Mouse (Mus musculus): ENCODE data around the gene Notch2. TPM values are rescaled to one million over a fixed set of nuclear protein-coding genes. Genes with fewer than 3 reads are reported as not detected.
"Not testable (repeated sequence)": the region's sequence is repeated elsewhere in the genome, so short reads cannot be mapped to it uniquely, and the experiment has no call there.

Notch2 gene
- polyA plus RNA-seq, 1 experiment = 49.4 TPM

DNA sequence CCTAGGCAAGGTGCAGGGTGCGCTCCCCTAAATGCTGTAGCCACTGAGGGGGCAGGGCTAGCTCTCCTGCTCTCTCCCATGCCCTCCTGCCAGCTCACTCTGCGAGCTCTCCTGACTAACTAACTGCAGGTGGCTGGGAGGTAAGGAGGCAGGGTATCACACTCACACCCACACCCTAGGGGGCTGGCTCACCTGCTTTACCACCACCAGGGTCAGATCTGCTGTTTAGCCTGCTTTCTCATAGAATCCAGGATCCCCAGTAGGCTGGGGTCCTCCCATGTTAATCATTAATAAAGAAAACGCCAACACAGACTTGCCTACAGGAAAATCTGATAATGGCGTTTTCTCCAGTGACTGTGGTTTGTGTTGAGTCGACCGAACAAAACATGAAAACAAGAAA, 106.0 kb downstream of the Notch2 start:
- H3K27ac ChIP-seq (ENCODE audit: insufficient read depth, low read length) = no peak overlapping the region
- H3K4me3 ChIP-seq (ENCODE audit: insufficient read depth, low read length) = no peak overlapping the region
- TF ChIP-seq CTCF (IDR thresholded peaks at IDR 0.05; ENCODE audit: borderline replicate concordance, insufficient read depth, low read length) (no peak), POLR2A (IDR thresholded peaks at IDR 0.05; ENCODE audit: low read depth, low read length) (no peak)
- H3K4me1 ChIP-seq (ENCODE audit: control insufficient read depth, insufficient read depth, low read length) = no peaks in the 10 kb centered on the region

DNA sequence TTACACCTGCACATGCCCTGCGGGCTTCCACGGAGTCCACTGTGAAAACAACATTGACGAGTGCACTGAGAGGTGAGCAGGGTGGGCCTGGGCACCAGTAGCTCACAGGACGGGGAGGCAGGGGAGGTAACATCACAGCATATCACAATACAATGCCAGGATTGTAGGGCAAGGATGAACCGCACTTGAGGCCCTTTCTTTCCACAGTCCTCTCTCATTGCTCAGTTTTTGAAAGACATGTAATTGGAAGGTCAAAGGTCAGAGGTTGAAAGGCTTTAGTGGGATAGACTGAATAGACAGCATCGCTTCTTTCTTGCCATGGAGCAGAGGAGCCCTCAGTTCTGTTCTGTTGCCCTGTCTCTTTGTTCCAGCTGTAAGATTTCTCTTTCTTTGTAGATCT, 107.6 kb downstream of the Notch2 start:
- H3K4me1 ChIP-seq (ENCODE audit: control insufficient read depth, insufficient read depth, low read length) = no peaks in the 10 kb centered on the region
- TF ChIP-seq CTCF (IDR thresholded peaks at IDR 0.05; ENCODE audit: borderline replicate concordance, insufficient read depth, low read length) = no peak
- no peak for TF ChIP-seq POLR2A (IDR thresholded peaks at IDR 0.05; ENCODE audit: low read depth, low read length)
- H3K27ac ChIP-seq (ENCODE audit: insufficient read depth, low read length) = no peak overlapping the region
- no peak overlapping the region for H3K4me3 ChIP-seq (ENCODE audit: insufficient read depth, low read length)

DNA sequence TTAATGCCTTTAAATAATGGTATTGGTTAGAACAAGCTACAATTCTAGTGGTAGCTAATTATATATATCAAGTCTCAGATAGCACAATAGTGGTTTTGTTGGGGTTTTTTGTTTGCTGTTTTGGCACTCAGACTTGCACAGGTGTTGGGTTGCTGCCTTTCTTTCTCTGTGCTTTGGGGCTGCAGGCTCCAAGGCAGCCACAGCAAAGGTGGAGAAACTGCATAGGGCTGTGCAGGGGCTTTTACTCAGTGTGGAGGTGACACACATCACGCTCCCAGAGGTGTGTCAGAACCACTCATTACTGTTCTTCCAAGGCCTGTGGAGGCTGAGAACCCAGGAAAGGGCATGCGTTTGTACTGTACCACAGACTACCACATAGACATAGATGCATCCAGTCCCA, 114.4 kb downstream of the Notch2 start:
- TF ChIP-seq CTCF (IDR thresholded peaks at IDR 0.05; ENCODE audit: borderline replicate concordance, insufficient read depth, low read length) = no peak
- TF ChIP-seq POLR2A (IDR thresholded peaks at IDR 0.05; ENCODE audit: low read depth, low read length) = no peak
- H3K4me1 ChIP-seq (ENCODE audit: control insufficient read depth, insufficient read depth, low read length) = no peaks in the 10 kb centered on the region
- no peak overlapping the region for H3K27ac ChIP-seq (ENCODE audit: insufficient read depth, low read length)
- H3K4me3 ChIP-seq (ENCODE audit: insufficient read depth, low read length) = no peak overlapping the region

DNA sequence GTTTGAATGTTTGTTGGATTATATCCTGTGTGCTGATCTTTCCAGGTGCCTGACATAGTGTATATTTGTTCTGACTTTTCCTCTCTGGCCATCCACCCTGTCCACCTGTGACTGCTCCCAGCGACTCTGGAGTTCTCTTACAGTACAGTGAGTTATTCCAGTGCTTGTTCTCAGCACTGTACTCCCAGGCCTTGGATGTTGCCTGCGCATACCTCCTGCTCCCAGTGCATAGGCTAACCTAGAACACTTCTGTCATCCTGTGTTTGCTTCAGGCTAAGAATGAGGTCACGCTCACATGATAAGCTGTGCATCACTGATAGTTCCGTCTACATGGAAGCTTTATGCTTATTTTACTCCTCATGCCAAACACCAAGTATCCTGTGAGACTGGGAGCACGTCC, 115.4 kb downstream of the Notch2 start:
- Histone ChIP-seq H3K4me1 (ENCODE audit: control insufficient read depth, insufficient read depth, low read length) (no peaks in the 10 kb centered on the region), H3K4me3 (ENCODE audit: insufficient read depth, low read length) (no peak overlapping the region), H3K27ac (ENCODE audit: insufficient read depth, low read length) (no peak overlapping the region)
- no peak for TF ChIP-seq POLR2A (IDR thresholded peaks at IDR 0.05; ENCODE audit: low read depth, low read length)
- TF ChIP-seq CTCF (IDR thresholded peaks at IDR 0.05; ENCODE audit: borderline replicate concordance, insufficient read depth, low read length) = no peak

DNA sequence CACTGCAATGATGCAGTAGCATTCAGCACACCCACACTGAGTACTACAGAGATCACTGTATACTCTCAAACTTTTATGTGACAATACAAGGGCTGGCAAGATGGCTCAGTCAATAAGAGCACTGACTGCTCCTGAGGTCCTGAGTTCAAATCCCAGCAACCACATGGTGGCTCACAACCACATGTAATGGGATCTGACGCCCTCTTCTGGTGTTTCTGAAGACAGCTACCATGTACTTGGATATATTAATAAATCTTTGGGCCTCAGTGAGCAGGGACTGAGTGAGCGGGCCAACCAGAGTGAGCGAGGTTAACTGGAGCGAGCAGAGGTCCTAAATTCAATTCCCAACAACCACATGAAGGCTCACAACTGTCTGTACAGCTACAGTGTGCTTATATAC, 118.8 kb downstream of the Notch2 start:
- not testable (repeated sequence) for H3K27ac ChIP-seq (ENCODE audit: insufficient read depth, low read length); H3K4me1 ChIP-seq (ENCODE audit: control insufficient read depth, insufficient read depth, low read length); H3K4me3 ChIP-seq (ENCODE audit: insufficient read depth, low read length)

DNA sequence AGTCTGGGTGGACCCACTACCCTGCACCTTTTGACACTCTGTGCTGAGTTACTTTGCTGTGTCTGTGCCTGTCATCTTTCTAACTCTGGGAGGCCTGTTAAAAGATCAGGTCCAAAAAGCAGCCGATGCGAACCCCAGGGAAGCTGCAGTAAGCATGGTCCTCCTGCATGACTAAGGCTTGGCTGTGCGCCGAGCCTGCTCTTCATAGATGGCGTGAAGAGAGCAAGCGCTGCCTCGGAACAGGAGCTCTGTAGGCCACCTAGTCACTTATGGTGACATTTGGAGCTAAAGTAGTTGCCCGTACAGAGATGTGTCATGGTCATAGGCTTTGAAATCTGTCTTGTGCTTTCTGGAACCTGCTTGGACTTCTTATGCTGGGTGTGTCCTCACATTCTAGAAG, 119.3 kb downstream of the Notch2 start:
- no peaks in the 10 kb centered on the region for H3K4me1 ChIP-seq (ENCODE audit: control insufficient read depth, insufficient read depth, low read length)
- no peak overlapping the region for H3K27ac ChIP-seq (ENCODE audit: insufficient read depth, low read length)
- no peak overlapping the region for H3K4me3 ChIP-seq (ENCODE audit: insufficient read depth, low read length)
- no peak for TF ChIP-seq CTCF (IDR thresholded peaks at IDR 0.05; ENCODE audit: borderline replicate concordance, insufficient read depth, low read length)
- no peak for TF ChIP-seq POLR2A (IDR thresholded peaks at IDR 0.05; ENCODE audit: low read depth, low read length)

DNA sequence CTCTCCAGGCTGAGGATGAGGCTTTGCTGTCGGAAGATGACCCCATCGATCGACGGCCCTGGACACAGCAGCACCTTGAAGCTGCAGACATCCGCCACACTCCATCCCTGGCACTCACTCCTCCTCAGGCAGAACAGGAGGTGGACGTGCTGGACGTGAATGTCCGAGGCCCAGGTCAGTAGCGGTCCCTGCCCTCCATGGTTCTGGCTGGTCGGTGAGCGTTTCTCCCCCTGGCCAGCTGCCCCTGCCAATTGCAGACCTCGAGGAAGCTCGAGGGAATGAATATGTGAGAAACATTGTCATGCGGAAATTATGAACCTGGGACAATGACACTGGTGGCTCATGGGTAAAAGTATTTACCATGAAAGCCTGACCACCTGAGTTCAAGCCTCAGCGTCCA, 128.1 kb downstream of the Notch2 start:
- no peak overlapping the region for H3K4me3 ChIP-seq (ENCODE audit: insufficient read depth, low read length)
- TF ChIP-seq CTCF (IDR thresholded peaks at IDR 0.05; ENCODE audit: borderline replicate concordance, insufficient read depth, low read length) (no peak), POLR2A (IDR thresholded peaks at IDR 0.05; ENCODE audit: low read depth, low read length) (no peak)
- H3K27ac ChIP-seq (ENCODE audit: insufficient read depth, low read length) = no peak overlapping the region
- H3K4me1 ChIP-seq (ENCODE audit: control insufficient read depth, insufficient read depth, low read length) = no peaks in the 10 kb centered on the region

DNA sequence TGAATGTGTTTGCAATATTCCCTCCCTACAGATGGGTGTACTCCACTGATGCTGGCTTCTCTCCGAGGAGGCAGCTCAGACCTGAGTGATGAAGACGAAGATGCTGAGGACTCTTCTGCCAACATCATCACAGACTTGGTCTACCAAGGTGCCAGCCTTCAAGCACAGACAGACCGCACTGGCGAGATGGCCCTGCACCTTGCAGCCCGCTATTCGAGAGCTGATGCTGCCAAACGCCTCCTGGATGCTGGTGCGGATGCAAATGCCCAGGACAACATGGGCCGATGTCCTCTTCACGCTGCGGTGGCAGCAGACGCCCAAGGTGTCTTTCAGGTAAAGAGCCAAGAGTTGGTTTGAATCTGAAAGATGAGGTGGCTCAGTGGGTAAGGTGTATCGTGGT, 129.5 kb downstream of the Notch2 start:
- H3K27ac ChIP-seq (ENCODE audit: insufficient read depth, low read length) = no peak overlapping the region
- TF ChIP-seq POLR2A (IDR thresholded peaks at IDR 0.05; ENCODE audit: low read depth, low read length) = no peak
- TF ChIP-seq CTCF (IDR thresholded peaks at IDR 0.05; ENCODE audit: borderline replicate concordance, insufficient read depth, low read length) = no peak
- H3K4me1 ChIP-seq (ENCODE audit: control insufficient read depth, insufficient read depth, low read length) = no peaks in the 10 kb centered on the region
- H3K4me3 ChIP-seq (ENCODE audit: insufficient read depth, low read length) = no peak overlapping the region

DNA sequence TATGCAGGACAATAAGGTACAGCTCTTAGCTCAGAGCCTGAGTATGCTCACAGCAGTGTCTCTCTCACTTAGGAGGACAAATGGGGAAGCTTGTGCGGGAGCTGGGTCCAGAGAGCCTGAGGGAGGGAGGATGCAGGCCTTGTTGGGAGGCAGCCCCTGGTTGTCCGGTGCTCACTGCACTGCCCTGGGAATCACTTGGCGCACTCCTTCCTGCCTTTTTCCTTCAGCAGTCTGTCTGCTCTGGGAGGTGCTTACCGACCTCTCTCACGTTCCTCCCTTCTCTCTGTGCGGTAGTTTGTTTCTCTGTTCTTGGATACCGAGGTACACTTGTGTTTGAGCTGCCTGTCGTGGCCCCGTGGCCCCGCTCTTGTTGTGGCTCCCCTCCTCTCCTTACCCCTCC, 131.9 kb downstream of the Notch2 start:
- Histone ChIP-seq H3K27ac (ENCODE audit: insufficient read depth, low read length) (no peak overlapping the region), H3K4me1 (ENCODE audit: control insufficient read depth, insufficient read depth, low read length) (no peaks in the 10 kb centered on the region), H3K4me3 (ENCODE audit: insufficient read depth, low read length) (no peak overlapping the region)
- no peak for TF ChIP-seq POLR2A (IDR thresholded peaks at IDR 0.05; ENCODE audit: low read depth, low read length)
- TF ChIP-seq CTCF (IDR thresholded peaks at IDR 0.05; ENCODE audit: borderline replicate concordance, insufficient read depth, low read length) = no peak

DNA sequence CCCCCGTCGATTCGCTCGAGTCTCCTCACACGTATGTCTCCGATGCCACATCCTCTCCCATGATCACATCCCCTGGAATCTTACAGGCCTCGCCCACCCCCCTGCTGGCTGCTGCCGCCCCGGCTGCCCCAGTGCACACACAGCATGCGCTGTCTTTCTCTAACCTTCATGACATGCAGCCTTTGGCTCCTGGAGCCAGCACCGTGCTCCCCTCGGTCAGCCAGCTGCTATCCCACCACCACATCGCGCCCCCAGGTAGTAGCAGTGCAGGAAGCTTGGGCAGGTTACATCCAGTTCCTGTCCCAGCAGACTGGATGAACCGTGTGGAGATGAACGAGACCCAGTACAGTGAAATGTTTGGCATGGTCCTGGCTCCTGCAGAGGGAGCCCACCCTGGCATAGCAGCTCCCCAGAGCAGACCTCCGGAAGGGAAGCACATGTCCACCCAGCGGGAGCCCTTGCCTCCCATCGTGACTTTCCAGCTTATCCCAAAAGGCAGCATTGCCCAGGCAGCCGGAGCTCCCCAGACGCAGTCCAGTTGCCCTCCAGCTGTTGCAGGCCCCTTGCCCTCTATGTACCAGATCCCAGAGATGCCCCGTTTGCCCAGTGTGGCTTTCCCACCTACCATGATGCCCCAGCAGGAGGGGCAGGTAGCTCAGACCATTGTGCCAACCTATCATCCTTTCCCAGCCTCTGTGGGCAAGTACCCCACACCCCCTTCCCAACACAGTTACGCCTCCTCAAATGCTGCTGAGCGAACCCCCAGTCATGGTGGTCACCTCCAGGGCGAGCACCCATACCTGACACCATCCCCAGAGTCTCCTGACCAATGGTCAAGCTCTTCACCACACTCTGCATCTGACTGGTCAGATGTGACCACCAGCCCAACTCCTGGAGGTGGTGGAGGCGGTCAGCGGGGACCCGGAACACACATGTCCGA, 133.4 kb downstream of the Notch2 start:
- no peaks in the 10 kb centered on the region for H3K4me1 ChIP-seq (ENCODE audit: control insufficient read depth, insufficient read depth, low read length)

More for the DNA sequence above, 133.4 kb downstream of the Notch2 start:
- H3K4me3 ChIP-seq (ENCODE audit: insufficient read depth, low read length) = no peak overlapping the region
- no peak for TF ChIP-seq POLR2A (IDR thresholded peaks at IDR 0.05; ENCODE audit: low read depth, low read length)
- no peak for TF ChIP-seq CTCF (IDR thresholded peaks at IDR 0.05; ENCODE audit: borderline replicate concordance, insufficient read depth, low read length)
- H3K27ac ChIP-seq (ENCODE audit: insufficient read depth, low read length) = no peak overlapping the region
